ENCODE assay signal across 8 mouse cellular contexts in the genomic region with DNA sequence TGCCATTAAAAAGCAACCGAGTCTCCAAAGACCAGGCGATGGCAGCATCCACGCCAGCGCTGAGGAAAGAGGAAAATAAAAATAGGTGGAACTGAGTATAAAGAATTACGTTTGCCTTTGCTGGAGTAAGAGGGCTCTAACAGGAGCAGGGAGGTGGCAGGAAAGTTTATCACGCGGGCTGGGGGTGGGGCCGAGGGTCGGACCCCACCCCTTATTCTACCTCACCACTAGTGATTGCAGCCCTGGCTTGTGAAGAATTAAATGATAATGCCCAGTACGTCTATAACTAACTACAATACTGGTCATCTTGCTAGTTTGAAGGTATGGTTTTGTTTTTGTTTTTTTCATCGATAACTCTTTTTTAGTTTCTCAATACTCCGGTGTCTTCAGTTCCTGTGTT. TPM values are rescaled to one million over a fixed set of nuclear protein-coding genes. Genes with fewer than 3 reads are reported as not detected.
DNase-seq lines count a peak whose midpoint lies in the region; ATAC-seq and TF ChIP-seq lines count a peak whose summit lies in the region.

No protein-coding gene starts in this region.

- DNase-seq in left cerebral cortex, adult 2 months (ENCODE audit: extremely low spot score in 1 of 2, low spot score in 2 of 2), result no peak
- DNase-seq in left cerebral cortex, postnatal 4 days, result no peak
- DNase-seq in right cerebral cortex, adult 18-20 months, result no peak
- DNase-seq in urinary bladder, postnatal 25 days (ENCODE audit: low spot score), result no peak
- no peak for DNase-seq in frontal cortex, adult 2 months (ENCODE audit: extremely low spot score in 1 of 2, low spot score in 1 of 2)

- H3K9ac ChIP-seq in embryonic facial prominence, embryonic 15.5 days, result peak overlapping the region; percentile 63
- peak overlapping the region; percentile 69 for H3K9ac ChIP-seq in limb, embryonic 12.5 days (replicated peaks)
- H3K9ac ChIP-seq in neural tube, embryonic 13.5 days, result peak overlapping the region; percentile 76

- 6% methylated on average over 12 of the region's 12 CpGs for WGBS in embryonic facial prominence, embryonic 15.5 days
- 9% methylated on average over 12 of the region's 12 CpGs for WGBS in limb, embryonic 12.5 days
- WGBS in neural tube, embryonic 13.5 days, result 11% methylated on average over 12 of the region's 12 CpGs

- intact Hi-C loops in left cerebral cortex, adult 2 months (cut with DNase I), result no loop called here
- intact Hi-C loops in left cerebral cortex, postnatal 4 days (cut with DNase I), result no loop called here

- H3K9me3 ChIP-seq in embryonic facial prominence, embryonic 15.5 days (replicated peaks), result no peaks in the 10 kb centered on the region
- H3K9me3 ChIP-seq in limb, embryonic 12.5 days, result no peaks in the 10 kb centered on the region
- H3K9me3 ChIP-seq in neural tube, embryonic 13.5 days, result no peaks in the 10 kb centered on the region

- peak overlapping the region; percentile 78 for H3K4me2 ChIP-seq in embryonic facial prominence, embryonic 15.5 days (replicated peaks)
- H3K4me2 ChIP-seq in limb, embryonic 12.5 days, result peak overlapping the region; percentile 83
- peak overlapping the region; percentile 86 for H3K4me2 ChIP-seq in neural tube, embryonic 13.5 days

- H3K4me3 ChIP-seq in left cerebral cortex, adult 2 months, result peak overlapping the region; percentile 81
- peak overlapping the region; percentile 71 for H3K4me3 ChIP-seq in embryonic facial prominence, embryonic 15.5 days (replicated peaks)
- H3K4me3 ChIP-seq in limb, embryonic 12.5 days (replicated peaks), result peak overlapping the region; percentile 66
- H3K4me3 ChIP-seq in neural tube, embryonic 13.5 days, result peak overlapping the region; percentile 64

- TF ChIP-seq CTCF in left cerebral cortex, adult 2 months (IDR thresholded peaks at IDR 0.05), result no peak

- no peaks in the 10 kb centered on the region for H3K36me3 ChIP-seq in embryonic facial prominence, embryonic 15.5 days
- no peaks in the 10 kb centered on the region; the same call in 1 of the 2 replicates for H3K36me3 ChIP-seq in limb, embryonic 12.5 days
- H3K36me3 ChIP-seq in neural tube, embryonic 13.5 days, result no peaks in the 10 kb centered on the region

- peaks cover 23% of the 10 kb centered on the region for H3K4me1 ChIP-seq in embryonic facial prominence, embryonic 15.5 days
- peaks cover 28% of the 10 kb centered on the region for H3K4me1 ChIP-seq in limb, embryonic 12.5 days (replicated peaks)
- peaks cover 51% of the 10 kb centered on the region for H3K4me1 ChIP-seq in neural tube, embryonic 13.5 days (replicated peaks)

- H3K27me3 ChIP-seq in embryonic facial prominence, embryonic 15.5 days, result peaks cover 6% of the 10 kb centered on the region; the same call in 1 of the 2 replicates
- peaks cover 8% of the 10 kb centered on the region for H3K27me3 ChIP-seq in limb, embryonic 12.5 days
- H3K27me3 ChIP-seq in neural tube, embryonic 13.5 days, result peaks cover 17% of the 10 kb centered on the region

- no peak for ATAC-seq in embryonic facial prominence, embryonic 15.5 days (ENCODE audit: insufficient number of reproducible peaks, low FRiP score, low TSS enrichment, low read depth)
- ATAC-seq in limb, embryonic 12.5 days (ENCODE audit: insufficient number of reproducible peaks, insufficient read depth, low FRiP score, low TSS enrichment, low read depth), result no peak
- ATAC-seq in neural tube, embryonic 13.5 days (ENCODE audit: low read depth), result no peak

- peak overlapping the region; percentile 40; the same call in 1 of the 2 replicates for H3K27ac ChIP-seq in left cerebral cortex, adult 2 months
- peak overlapping the region; percentile 79; the same call in 1 of the 2 replicates for H3K27ac ChIP-seq in embryonic facial prominence, embryonic 15.5 days (replicated peaks)
- no peak overlapping the region for H3K27ac ChIP-seq in limb, embryonic 12.5 days
- no peak overlapping the region for H3K27ac ChIP-seq in neural tube, embryonic 13.5 days (replicated peaks)

RNA-seq across cellular contexts. Expression of a gene that starts 3.4 kb away (rescaled TPM):
- total RNA-seq in left cerebral cortex, adult 2 months (2021), result 10 to 100 TPM in 1 of 2 experiments, 1 to 10 TPM in 1; 7.9 to 12.6 TPM
- total RNA-seq in left cerebral cortex, postnatal 4 days (2021), result 1 to 10 TPM; 7.3 to 8.4 TPM
- polyA plus RNA-seq in embryonic facial prominence, embryonic 15.5 days (2015; fragmentation: Nextera tagmentation; extraction: Ambion mirVana), result 10.6 and 11.7 TPM in 2 replicates
- 6.9 and 7.2 TPM in 2 replicates for polyA plus RNA-seq in limb, embryonic 12.5 days (2016; fragmentation: Nextera tagmentation; extraction: Ambion mirVana)
- 4.5 and 5.3 TPM in 2 replicates for polyA plus RNA-seq in neural tube, embryonic 13.5 days (2015; fragmentation: Nextera tagmentation; extraction: Ambion mirVana)
- 8.3 and 8.8 TPM in 2 replicates for polyA plus RNA-seq in frontal cortex, adult 2 months (2012; rRNA removed)

RNA-seq across cellular contexts. Expression of a gene that starts 13.0 kb away (rescaled TPM):
- total RNA-seq in left cerebral cortex, adult 2 months (2021), result 10 to 100 TPM; 93.1 to 96.1 TPM
- total RNA-seq in left cerebral cortex, postnatal 4 days (2021), result 100 to 1,000 TPM; 122 to 123 TPM
- 107 and 117 TPM in 2 replicates for polyA plus RNA-seq in embryonic facial prominence, embryonic 15.5 days (2015; fragmentation: Nextera tagmentation; extraction: Ambion mirVana)
- 152 and 160 TPM in 2 replicates for polyA plus RNA-seq in limb, embryonic 12.5 days (2016; fragmentation: Nextera tagmentation; extraction: Ambion mirVana)
- 117 and 130 TPM in 2 replicates for polyA plus RNA-seq in neural tube, embryonic 13.5 days (2015; fragmentation: Nextera tagmentation; extraction: Ambion mirVana)
- polyA plus RNA-seq in frontal cortex, adult 2 months (2012; rRNA removed), result 104 and 118 TPM in 2 replicates

Comparison
In these comparisons a context has a peak if more than half of its experiments do, and no peak if none do; other contexts are left out.
1. H3K27ac ChIP-seq: peak in left cerebral cortex, adult 2 months (single experiment) and embryonic facial prominence, embryonic 15.5 days (single experiment); none in limb, embryonic 12.5 days (single experiment) and neural tube, embryonic 13.5 days (single experiment).
2. Peak in every context shown above with its lines, with median percentiles within 50 percentile points of each other: H3K4me3 ChIP-seq, H3K4me2 ChIP-seq and H3K9ac ChIP-seq.